Mouse (Mus musculus) lung, postnatal 4 days (tissue): Measurements from ENCODE around the gene Sorcs2.
A peak's percentile ranks its signal among the peaks of the same experiment; 100 is the strongest.

Source experiments
- DNase-seq, 2 experiments: peaks; one replicate each; pipeline ENCODE4 v3.0.0; 2021

Sorcs2 gene

GRCm38 (mm10) chr5:36120931-36121341 lies 277.0 kb downstream of the Sorcs2 start:
- DNase-seq: peak in 1 of 2 experiments; percentile 50

- DNase-seq: no peak
These were observed 279.9 kb downstream of the Sorcs2 start for GRCm38 (mm10) chr5:36118061-36118460.

GRCm38 (mm10) chr5:36115519-36115918 lies 282.4 kb downstream of the Sorcs2 start:
- no peak for DNase-seq

- DNase-seq: no peak
These were observed 284.2 kb downstream of the Sorcs2 start for GRCm38 (mm10) chr5:36113696-36114095.

GRCm38 (mm10) chr5:36112696-36113095 lies 285.2 kb downstream of the Sorcs2 start:
- DNase-seq: no peak

- no peak for DNase-seq
These were observed 286.4 kb downstream of the Sorcs2 start for GRCm38 (mm10) chr5:36111516-36111915.

- no peak for DNase-seq
These were observed 289.5 kb downstream of the Sorcs2 start for GRCm38 (mm10) chr5:36108339-36108887.

- DNase-seq: no peak
These were observed 294.5 kb downstream of the Sorcs2 start for GRCm38 (mm10) chr5:36103483-36103882.

- peak; percentile 51 to 79 for DNase-seq
These were observed 296.8 kb downstream of the Sorcs2 start for GRCm38 (mm10) chr5:36101129-36101528.

- peak; percentile 22 to 35 for DNase-seq
These were observed 297.5 kb downstream of the Sorcs2 start for GRCm38 (mm10) chr5:36100488-36100887.

GRCm38 (mm10) chr5:36099662-36100061 lies 298.3 kb downstream of the Sorcs2 start:
- DNase-seq: peak; percentile 27 to 36

- no peak for DNase-seq
These were observed 301.9 kb downstream of the Sorcs2 start for GRCm38 (mm10) chr5:36096046-36096445.

- DNase-seq: no peak
These were observed 307.9 kb downstream of the Sorcs2 start for GRCm38 (mm10) chr5:36090036-36090435.

- DNase-seq: peak; percentile 31 to 53
These were observed 308.7 kb downstream of the Sorcs2 start for GRCm38 (mm10) chr5:36089243-36089642.

GRCm38 (mm10) chr5:36086931-36087330 lies 311.0 kb downstream of the Sorcs2 start:
- no peak for DNase-seq

- no peak for DNase-seq
These were observed 312.3 kb downstream of the Sorcs2 start for GRCm38 (mm10) chr5:36085621-36086020.

- DNase-seq: no peak
These were observed 313.9 kb downstream of the Sorcs2 start for GRCm38 (mm10) chr5:36083869-36084565.

- no peak for DNase-seq
These were observed 316.9 kb downstream of the Sorcs2 start for GRCm38 (mm10) chr5:36081021-36081420.

GRCm38 (mm10) chr5:36075172-36076074 lies 322.5 kb downstream of the Sorcs2 start:
- peak; percentile 73 to 87 for DNase-seq

GRCm38 (mm10) chr5:36069503-36070360 lies 328.2 kb downstream of the Sorcs2 start:
- peak; percentile 50 to 79 for DNase-seq

GRCm38 (mm10) chr5:36067651-36068181 lies 330.2 kb downstream of the Sorcs2 start:
- DNase-seq: no peak

- DNase-seq: no peak
These were observed 340.1 kb downstream of the Sorcs2 start for GRCm38 (mm10) chr5:36057804-36058322.
